Mouse (Mus musculus): ENCODE results near the gene Kdelr2. TPM values are rescaled to one million over a fixed set of nuclear protein-coding genes. Genes with fewer than 3 reads are reported as not detected.

Kdelr2 gene
- polyA plus RNA-seq, 1 experiment from 2014 or later, result 210 TPM

DNA sequence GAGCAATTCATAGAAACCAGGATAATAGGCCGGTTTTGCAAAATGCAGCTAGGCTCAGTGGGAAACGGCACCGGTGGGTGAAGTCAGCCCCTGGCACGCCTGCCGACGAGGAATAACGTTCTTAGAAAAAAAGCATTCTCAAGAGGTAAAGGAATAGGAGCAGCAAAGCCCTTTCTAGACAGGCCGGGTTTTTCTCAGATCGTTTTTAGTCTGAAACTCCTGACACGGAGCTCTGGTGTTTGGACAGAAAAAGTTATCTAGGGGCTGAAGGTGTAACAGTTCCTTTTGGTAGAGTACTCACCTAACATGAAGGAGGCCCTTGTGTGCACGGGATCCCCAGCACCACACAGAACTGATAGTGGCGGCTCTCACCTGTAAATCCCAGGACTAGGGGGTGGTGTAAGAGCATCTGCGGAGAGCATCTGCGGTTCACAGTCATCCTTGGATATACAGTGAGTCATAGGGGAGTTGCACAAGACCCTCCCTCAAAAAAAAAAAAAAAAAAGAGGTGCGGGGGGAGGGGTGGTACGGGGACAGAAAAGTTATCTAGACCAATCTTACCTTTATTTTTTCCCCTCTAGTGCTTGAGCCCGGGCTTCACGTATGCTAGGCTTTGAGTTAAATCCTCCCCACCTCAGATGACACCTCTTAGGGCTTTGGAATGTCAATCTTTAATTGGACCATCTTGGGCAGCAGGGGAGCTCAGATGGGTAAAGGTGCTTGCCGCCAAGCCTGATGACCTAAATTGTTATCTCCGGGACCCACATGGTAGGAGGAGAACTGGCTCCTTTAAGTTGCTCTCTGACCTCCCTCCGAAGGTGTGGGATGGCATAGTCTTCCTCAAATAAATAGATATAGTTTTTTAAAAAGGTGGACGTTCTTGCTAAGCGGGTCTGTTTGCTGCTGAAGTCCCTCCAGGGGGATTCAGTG, 61.8 kb downstream of the Kdelr2 start:
- 42% methylated on average over 23 of the region's 23 CpGs for WGBS
- H3K4me2 ChIP-seq (replicated peaks), result peak overlapping the region; percentile 74
- no peaks in the 10 kb centered on the region for H3K9me3 ChIP-seq (replicated peaks)
- H3K36me3 ChIP-seq, result peaks cover 26% of the 10 kb centered on the region
- H3K4me3 ChIP-seq, result peak overlapping the region; percentile 78
- peak overlapping the region; percentile 75 for H3K9ac ChIP-seq
- H3K27ac ChIP-seq, result no peak overlapping the region
- no peak for ATAC-seq (ENCODE audit: low FRiP score)
- H3K4me1 ChIP-seq, result peaks cover 14% of the 10 kb centered on the region
- no peaks in the 10 kb centered on the region for H3K27me3 ChIP-seq

DNA sequence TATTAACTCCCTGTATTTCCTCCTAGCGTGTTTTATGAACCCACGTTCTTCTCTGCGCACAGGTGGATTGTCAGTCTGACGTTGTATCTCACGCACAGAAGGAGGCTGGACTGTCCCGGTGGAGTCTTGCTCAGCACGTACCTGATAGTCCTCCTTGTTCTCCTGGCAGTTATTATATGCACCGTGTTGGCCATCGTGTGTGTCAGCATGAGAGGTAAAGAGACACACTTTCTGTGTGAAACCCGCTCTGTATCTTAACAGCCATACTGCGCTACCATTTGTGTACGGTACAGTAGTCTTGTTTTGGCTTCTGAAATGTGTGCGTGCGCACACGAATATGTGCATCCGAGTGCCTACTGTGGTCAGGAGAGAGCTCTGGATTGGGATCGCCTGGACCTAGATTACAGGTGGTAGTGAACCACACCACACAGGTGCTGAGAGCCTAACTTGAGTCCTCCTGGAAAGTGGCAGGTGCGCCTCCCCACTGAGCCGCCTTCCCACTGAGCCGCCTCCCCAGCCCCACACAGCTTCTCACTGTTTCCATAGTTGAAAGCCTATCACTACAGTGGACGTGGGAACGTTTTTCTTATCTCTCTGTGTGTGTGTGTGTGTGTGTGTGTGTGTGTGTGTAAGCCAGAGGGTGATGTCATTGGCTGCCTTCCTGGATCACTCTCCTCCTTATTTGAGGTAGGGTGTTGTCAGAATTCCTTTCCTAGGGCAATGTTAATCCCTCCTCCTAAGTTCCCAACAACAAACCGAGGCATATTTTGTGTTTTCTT, 63.4 kb downstream of the Kdelr2 start:
- Histone ChIP-seq H3K27me3 (no peaks in the 10 kb centered on the region), H3K4me2 (replicated peaks) (no peak overlapping the region), H3K36me3 (peaks cover 37% of the 10 kb centered on the region), H3K9ac (no peak overlapping the region), H3K4me1 (peaks cover 14% of the 10 kb centered on the region), H3K4me3 (no peak overlapping the region), H3K27ac (no peak overlapping the region), H3K9me3 (replicated peaks) (no peaks in the 10 kb centered on the region)
- WGBS, result 96% methylated on average over 23 of the region's 23 CpGs
- no peak for ATAC-seq (ENCODE audit: low FRiP score)

DNA sequence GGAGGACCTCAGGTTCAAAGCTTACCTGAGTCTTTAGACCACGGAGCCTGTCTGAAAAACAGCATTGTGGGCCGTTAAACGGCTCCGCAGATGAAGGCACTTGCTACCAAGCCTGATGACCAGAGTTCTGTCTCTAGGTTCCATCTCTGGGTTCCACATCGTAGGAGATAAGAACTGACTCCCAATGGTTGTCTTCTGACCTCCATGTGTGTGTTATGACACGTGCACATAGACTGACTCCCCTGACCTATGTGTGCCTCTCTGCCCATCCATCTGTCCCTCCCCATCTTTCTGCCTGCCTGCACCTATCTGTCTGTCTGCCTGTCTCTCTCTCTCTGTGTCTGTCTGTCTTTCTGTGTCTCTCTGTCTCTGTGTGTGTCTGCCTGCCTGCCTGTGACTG, 64.3 kb downstream of the Kdelr2 start:
- H3K4me1 ChIP-seq, result peaks cover 14% of the 10 kb centered on the region
- H3K9me3 ChIP-seq (replicated peaks), result no peaks in the 10 kb centered on the region
- H3K27ac ChIP-seq, result no peak overlapping the region
- H3K4me2 ChIP-seq (replicated peaks), result no peak overlapping the region
- peaks cover 39% of the 10 kb centered on the region for H3K36me3 ChIP-seq
- no peak overlapping the region for H3K9ac ChIP-seq
- H3K4me3 ChIP-seq, result no peak overlapping the region
- H3K27me3 ChIP-seq, result no peaks in the 10 kb centered on the region
- WGBS, result 94% methylated on average over 6 of the region's 6 CpGs
- ATAC-seq (ENCODE audit: low FRiP score), result no peak

DNA sequence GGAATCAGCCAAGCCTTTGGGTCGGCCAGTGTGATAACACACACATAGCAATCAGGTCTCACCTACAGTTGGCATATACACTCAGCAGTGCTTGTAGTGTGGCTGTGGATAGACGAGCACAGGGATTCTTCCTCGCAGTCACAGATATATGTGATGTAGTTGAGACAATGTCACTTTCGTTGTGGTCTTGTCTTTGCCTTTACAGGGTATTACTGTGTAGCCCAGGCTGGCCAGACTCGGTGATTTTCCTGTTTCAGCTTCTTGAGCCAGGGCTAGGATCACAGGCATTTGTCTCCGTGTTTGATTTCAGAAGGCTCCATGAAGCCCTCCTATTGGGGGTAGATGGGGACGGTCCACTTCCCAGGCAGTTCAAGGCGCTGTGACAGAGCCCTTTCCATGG, 66.0 kb downstream of the Kdelr2 start:
- Histone ChIP-seq H3K9ac (no peak overlapping the region), H3K4me3 (no peak overlapping the region), H3K27ac (no peak overlapping the region), H3K9me3 (replicated peaks) (no peaks in the 10 kb centered on the region), H3K4me2 (replicated peaks) (no peak overlapping the region), H3K4me1 (peaks cover 8% of the 10 kb centered on the region; the same call in 1 of the 2 replicates), H3K27me3 (no peaks in the 10 kb centered on the region), H3K36me3 (peaks cover 53% of the 10 kb centered on the region)
- WGBS, result 92% methylated on average over 8 of the region's 8 CpGs
- no peak for ATAC-seq (ENCODE audit: low FRiP score)

DNA sequence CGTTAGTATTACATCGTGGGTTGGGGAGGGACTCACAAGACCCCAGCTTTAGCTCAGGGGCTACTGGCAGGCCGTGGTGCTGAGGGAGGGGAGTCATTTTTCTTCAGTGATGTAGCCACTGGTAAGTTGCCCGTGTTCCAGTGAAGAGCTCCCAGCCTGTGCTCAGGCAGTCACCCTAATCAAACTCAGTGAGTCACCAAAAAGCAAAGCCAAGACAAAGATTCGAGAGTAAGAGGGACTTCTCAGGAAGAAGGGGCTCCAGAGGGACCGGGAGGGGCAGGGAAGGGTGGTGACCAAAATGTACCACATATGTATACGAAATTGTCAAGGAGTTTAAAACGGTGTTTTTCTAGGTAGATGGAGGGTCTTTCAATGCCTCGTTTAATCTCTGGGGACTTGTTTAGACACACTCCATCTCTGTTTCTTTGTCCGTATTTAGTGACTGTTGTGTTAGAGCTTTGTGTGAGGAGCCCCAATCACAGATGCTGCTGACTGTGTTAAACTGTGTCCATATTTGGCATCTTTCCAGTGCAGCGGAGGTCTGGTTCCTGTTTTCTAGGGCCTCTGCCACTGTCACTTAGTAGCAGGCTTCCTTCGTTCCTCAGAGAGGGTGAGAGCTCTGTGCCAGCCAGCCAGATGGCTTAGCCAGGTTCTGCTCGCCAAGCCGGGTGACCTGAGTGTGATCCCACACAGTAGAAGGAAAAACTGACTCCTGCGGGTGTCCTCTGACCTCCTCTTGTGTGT, 67.0 kb downstream of the Kdelr2 start:
- H3K4me2 ChIP-seq (replicated peaks), result no peak overlapping the region
- H3K27ac ChIP-seq, result no peak overlapping the region
- WGBS, result 84% methylated on average over 15 of the region's 15 CpGs
- no peak overlapping the region for H3K9ac ChIP-seq
- H3K9me3 ChIP-seq (replicated peaks), result no peaks in the 10 kb centered on the region
- no peak for ATAC-seq (ENCODE audit: low FRiP score)
- no peak overlapping the region for H3K4me3 ChIP-seq
- no peaks in the 10 kb centered on the region for H3K27me3 ChIP-seq
- peaks cover 61% of the 10 kb centered on the region for H3K36me3 ChIP-seq
- H3K4me1 ChIP-seq, result 0 out of 2 replicates have a peak, but pooled peaks cover 3% of the 10 kb centered on the region

DNA sequence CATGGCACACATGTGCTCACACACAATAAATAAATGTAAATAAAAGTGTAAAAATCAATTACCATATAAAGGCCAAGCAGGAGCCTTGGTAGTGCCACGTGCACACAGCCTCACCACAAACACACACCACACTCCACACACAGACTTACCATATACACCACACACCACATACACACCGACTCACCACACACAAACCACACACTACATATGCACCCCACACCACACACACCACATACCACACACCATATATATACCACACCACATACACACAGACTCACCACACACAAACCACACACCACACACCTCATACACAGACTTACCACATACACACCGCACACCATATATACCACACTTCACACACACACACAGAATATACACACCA, 67.5 kb downstream of the Kdelr2 start:
- H3K9me3 ChIP-seq (replicated peaks), result no peaks in the 10 kb centered on the region
- no peak overlapping the region for H3K4me2 ChIP-seq (replicated peaks)
- no peaks in the 10 kb centered on the region for H3K4me1 ChIP-seq
- H3K27ac ChIP-seq, result no peak overlapping the region
- H3K36me3 ChIP-seq, result peaks cover 67% of the 10 kb centered on the region
- H3K4me3 ChIP-seq, result no peak overlapping the region
- no peak for ATAC-seq (ENCODE audit: low FRiP score)
- H3K9ac ChIP-seq, result no peak overlapping the region
- 94% methylated on average over 3 of the region's 3 CpGs for WGBS
- no peaks in the 10 kb centered on the region for H3K27me3 ChIP-seq

Other genes starting within 250 kb of the Kdelr2 start
- 15.4 and 17.8 TPM in 2 replicates for gene Rbak, start 223.1 kb upstream of the Kdelr2 start, polyA plus RNA-seq (2016; fragmentation: Nextera tagmentation; extraction: Ambion mirVana)
- gene Spdye4b, start 222.8 kb upstream of the Kdelr2 start, polyA plus RNA-seq (2016; fragmentation: Nextera tagmentation; extraction: Ambion mirVana), result not detected in 2 replicates
- gene Spdye4a, start 176.9 kb upstream of the Kdelr2 start, polyA plus RNA-seq (2016; fragmentation: Nextera tagmentation; extraction: Ambion mirVana), result not detected in 2 replicates
- gene Zfp12, start 168.7 kb upstream of the Kdelr2 start, polyA plus RNA-seq (2016; fragmentation: Nextera tagmentation; extraction: Ambion mirVana), result 25.7 and 28.3 TPM in 2 replicates
- 16.9 and 18.6 TPM in 2 replicates for gene Zfp316, start 133.8 kb upstream of the Kdelr2 start, polyA plus RNA-seq (2016; fragmentation: Nextera tagmentation; extraction: Ambion mirVana)
- gene Zfp853, start 110.2 kb upstream of the Kdelr2 start, polyA plus RNA-seq (2016; fragmentation: Nextera tagmentation; extraction: Ambion mirVana), result not detected in 2 replicates
- 48.0 and 55.2 TPM in 2 replicates for gene E130309D02Rik, start 88.5 kb upstream of the Kdelr2 start, polyA plus RNA-seq (2016; fragmentation: Nextera tagmentation; extraction: Ambion mirVana)
- 75.3 and 79.6 TPM in 2 replicates for gene Zdhhc4, start 74.6 kb upstream of the Kdelr2 start, polyA plus RNA-seq (2016; fragmentation: Nextera tagmentation; extraction: Ambion mirVana)
- 0.08 and 0.95 TPM in 2 replicates for gene Grid2ip, start 46.5 kb upstream of the Kdelr2 start, polyA plus RNA-seq (2016; fragmentation: Nextera tagmentation; extraction: Ambion mirVana)
- 13.4 and 14.6 TPM in 2 replicates for gene Daglb, start 60.7 kb downstream of the Kdelr2 start, polyA plus RNA-seq (2016; fragmentation: Nextera tagmentation; extraction: Ambion mirVana)
- 411 and 449 TPM in 2 replicates for gene Rac1, start 124.2 kb downstream of the Kdelr2 start, polyA plus RNA-seq (2016; fragmentation: Nextera tagmentation; extraction: Ambion mirVana)
- 39.8 and 46.1 TPM in 2 replicates for gene Cyth3, start 218.6 kb downstream of the Kdelr2 start, polyA plus RNA-seq (2016; fragmentation: Nextera tagmentation; extraction: Ambion mirVana)